Mouse (Mus musculus): ENCODE results near the gene Fut4. TPM values are rescaled to one million over a fixed set of nuclear protein-coding genes. Genes with fewer than 3 reads are reported as not detected.

Gene Fut4
- 0.63 and 1.4 TPM in 2 replicates for polyA plus RNA-seq (2011; ENCODE audit: insufficient read length, low read depth, missing spikeins)

DNA sequence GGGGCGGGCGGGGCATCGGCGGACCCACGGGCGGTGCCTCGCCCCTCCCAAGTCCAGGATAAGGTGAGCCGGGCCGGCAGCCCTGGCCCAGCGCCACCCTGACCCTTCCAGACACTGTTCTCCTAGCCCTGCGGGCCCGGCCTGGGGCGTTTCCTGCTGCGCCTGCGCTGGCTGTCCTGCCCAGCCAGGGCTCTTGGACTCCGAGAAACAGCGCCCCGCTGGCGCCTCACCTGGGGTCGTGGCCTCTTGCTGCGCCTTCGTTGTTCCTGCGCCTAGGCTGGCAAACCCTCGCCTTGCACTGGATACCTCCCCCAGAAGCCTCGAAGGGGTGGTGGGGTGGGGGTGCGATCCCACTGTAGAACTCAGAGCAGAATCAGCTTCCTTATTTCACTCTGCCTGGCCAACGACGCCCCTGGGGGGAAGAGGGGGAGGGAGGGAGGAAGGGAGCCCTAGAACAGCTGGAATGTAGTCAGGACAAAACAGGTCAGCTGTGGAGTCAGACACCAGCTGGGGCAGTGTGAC is at the start of gene Fut4:
Gene Fut4, minus strand, starts transcription at position 393 of the 522 bp plus-strand sequence.
- TF ChIP-seq POLR2A (IDR thresholded peaks at IDR 0.05; ENCODE audit: low read depth, low read length) (peak; percentile 31; the same call in 1 of the 2 replicates), CTCF (IDR thresholded peaks at IDR 0.05; ENCODE audit: borderline replicate concordance, insufficient read depth, low read length) (no peak)
- Histone ChIP-seq H3K4me3 (ENCODE audit: insufficient read depth, low read length) (peak within 1 kb of the TSS; percentile 13), H3K4me1 (ENCODE audit: control insufficient read depth, insufficient read depth, low read length) (no peaks in the 10 kb centered on the region; the same call in 1 of the 2 replicates), H3K27ac (ENCODE audit: insufficient read depth, low read length) (no peak within 1 kb of the TSS)

DNA sequence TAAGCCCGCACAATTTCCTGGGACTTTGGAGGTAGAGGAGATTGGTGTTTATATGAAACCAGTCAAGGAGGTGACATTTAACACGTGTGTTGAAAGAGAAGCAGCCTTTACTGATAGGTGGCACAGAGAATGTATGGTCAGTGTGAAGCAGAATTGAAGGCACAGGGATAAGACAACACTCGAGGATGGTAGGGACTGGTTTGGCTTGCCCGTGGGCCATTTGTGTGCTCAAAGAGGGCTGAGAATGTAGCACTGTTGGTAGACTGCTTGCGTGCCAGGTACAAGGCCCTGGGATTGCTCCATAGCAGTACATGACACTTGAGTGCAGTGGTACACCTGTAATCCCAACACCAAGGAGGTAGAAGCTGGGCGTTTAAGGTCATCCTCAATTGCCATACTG is 35.2 kb upstream of the Fut4 start:
- Histone ChIP-seq H3K4me1 (ENCODE audit: control insufficient read depth, insufficient read depth, low read length) (no peaks in the 10 kb centered on the region), H3K27ac (ENCODE audit: insufficient read depth, low read length) (no peak overlapping the region), H3K4me3 (ENCODE audit: insufficient read depth, low read length) (no peak overlapping the region)
- no peak for TF ChIP-seq CTCF (IDR thresholded peaks at IDR 0.05; ENCODE audit: borderline replicate concordance, insufficient read depth, low read length)
- no peak for TF ChIP-seq POLR2A (IDR thresholded peaks at IDR 0.05; ENCODE audit: low read depth, low read length)

- no peak for TF ChIP-seq CTCF (IDR thresholded peaks at IDR 0.05; ENCODE audit: borderline replicate concordance, insufficient read depth, low read length)
- peak; percentile 70 for TF ChIP-seq POLR2A (IDR thresholded peaks at IDR 0.05; ENCODE audit: low read depth, low read length)
- H3K4me3 ChIP-seq (ENCODE audit: insufficient read depth, low read length): peak within 1 kb of the TSS; percentile 93
- no peaks in the 10 kb centered on the region for H3K4me1 ChIP-seq (ENCODE audit: control insufficient read depth, insufficient read depth, low read length)
- peak within 1 kb of the TSS; percentile 86 for H3K27ac ChIP-seq (ENCODE audit: insufficient read depth, low read length)
Observed at GRCm38 (mm10) chr9:14784039-14785002, 32.1 kb upstream of the Fut4 start, which contains the start of the genes Mre11a and Ankrd49. Mre11a (plus strand) TSS chr9:14784654. Ankrd49 (minus strand) TSS chr9:14784856.

DNA sequence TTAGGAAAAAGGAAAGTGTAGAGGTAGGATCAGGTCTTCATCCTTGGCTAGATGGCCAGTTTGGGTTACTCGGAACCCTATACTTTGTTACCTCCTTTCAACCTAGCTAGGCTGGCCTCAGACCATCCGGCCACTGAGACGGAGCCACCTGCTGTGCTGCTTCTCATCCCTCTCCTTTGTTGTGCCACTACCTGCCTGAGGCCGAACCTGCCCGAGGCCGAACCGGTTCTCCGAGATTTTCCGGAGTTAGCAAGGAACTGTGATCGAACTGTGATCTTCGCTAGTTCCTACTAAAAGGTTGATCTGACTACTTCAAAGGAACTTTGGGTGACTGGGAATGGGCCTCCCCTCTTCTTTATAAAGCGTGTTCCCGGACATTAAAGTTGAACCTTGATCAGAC is 26.1 kb upstream of the Fut4 start:
- TF ChIP-seq POLR2A (IDR thresholded peaks at IDR 0.05; ENCODE audit: low read depth, low read length): no peak
- no peak for TF ChIP-seq CTCF (IDR thresholded peaks at IDR 0.05; ENCODE audit: borderline replicate concordance, insufficient read depth, low read length)
- Histone ChIP-seq H3K4me3 (ENCODE audit: insufficient read depth, low read length) (no peak overlapping the region), H3K4me1 (ENCODE audit: control insufficient read depth, insufficient read depth, low read length) (no peaks in the 10 kb centered on the region), H3K27ac (ENCODE audit: insufficient read depth, low read length) (no peak overlapping the region)

- Histone ChIP-seq H3K27ac (ENCODE audit: insufficient read depth, low read length) (no peak overlapping the region), H3K4me1 (ENCODE audit: control insufficient read depth, insufficient read depth, low read length) (no peaks in the 10 kb centered on the region), H3K4me3 (ENCODE audit: insufficient read depth, low read length) (no peak overlapping the region)
- TF ChIP-seq CTCF (IDR thresholded peaks at IDR 0.05; ENCODE audit: borderline replicate concordance, insufficient read depth, low read length) (no peak), POLR2A (IDR thresholded peaks at IDR 0.05; ENCODE audit: low read depth, low read length) (no peak)
Observed at GRCm38 (mm10) chr9:14773813-14774212, 21.6 kb upstream of the Fut4 start.

- Histone ChIP-seq H3K4me1 (ENCODE audit: control insufficient read depth, insufficient read depth, low read length) (no peaks in the 10 kb centered on the region), H3K4me3 (ENCODE audit: insufficient read depth, low read length) (no peak overlapping the region), H3K27ac (ENCODE audit: insufficient read depth, low read length) (no peak overlapping the region)
- TF ChIP-seq CTCF (IDR thresholded peaks at IDR 0.05; ENCODE audit: borderline replicate concordance, insufficient read depth, low read length): no peak
- no peak for TF ChIP-seq POLR2A (IDR thresholded peaks at IDR 0.05; ENCODE audit: low read depth, low read length)
Observed at GRCm38 (mm10) chr9:14772074-14772473, 19.9 kb upstream of the Fut4 start.

- H3K27ac ChIP-seq (ENCODE audit: insufficient read depth, low read length): no peak within 1 kb of the TSS
- no peak within 1 kb of the TSS for H3K4me3 ChIP-seq (ENCODE audit: insufficient read depth, low read length)
- no peaks in the 10 kb centered on the region for H3K4me1 ChIP-seq (ENCODE audit: control insufficient read depth, insufficient read depth, low read length)
- TF ChIP-seq POLR2A (IDR thresholded peaks at IDR 0.05; ENCODE audit: low read depth, low read length): no peak
- no peak for TF ChIP-seq CTCF (IDR thresholded peaks at IDR 0.05; ENCODE audit: borderline replicate concordance, insufficient read depth, low read length)
Observed at GRCm38 (mm10) chr9:14770803-14771471, 18.7 kb upstream of the Fut4 start, which contains the start of gene 1700012B09Rik. 1700012B09Rik (minus strand) TSS chr9:14771030.

DNA sequence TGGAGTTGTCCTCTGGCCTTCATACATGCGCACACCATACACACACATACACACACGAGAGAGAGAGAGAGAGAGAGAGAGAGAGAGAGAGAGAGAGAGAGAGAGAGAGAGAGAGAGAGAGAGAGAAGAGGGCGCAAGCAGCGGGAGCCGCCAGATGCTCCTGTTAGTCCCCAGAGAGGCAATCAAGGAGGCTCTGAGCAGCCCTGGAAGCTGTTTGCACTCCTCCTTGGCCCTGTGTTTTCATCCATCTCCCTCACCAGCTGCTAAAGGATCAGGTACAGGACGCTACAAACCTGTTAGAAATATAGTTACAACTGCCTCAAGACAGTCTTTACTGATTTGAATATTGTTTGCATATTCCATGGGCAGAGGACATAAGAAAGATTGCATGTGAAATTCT is 17.6 kb upstream of the Fut4 start:
- Histone ChIP-seq H3K4me1 (ENCODE audit: control insufficient read depth, insufficient read depth, low read length) (no peaks in the 10 kb centered on the region), H3K27ac (ENCODE audit: insufficient read depth, low read length) (no peak overlapping the region), H3K4me3 (ENCODE audit: insufficient read depth, low read length) (no peak overlapping the region)
- no peak for TF ChIP-seq POLR2A (IDR thresholded peaks at IDR 0.05; ENCODE audit: low read depth, low read length)
- no peak for TF ChIP-seq CTCF (IDR thresholded peaks at IDR 0.05; ENCODE audit: borderline replicate concordance, insufficient read depth, low read length)

GRCm38 (mm10) chr9:14764765-14765164 is 12.6 kb upstream of the Fut4 start:
- Histone ChIP-seq H3K4me3 (ENCODE audit: insufficient read depth, low read length) (no peak overlapping the region), H3K27ac (ENCODE audit: insufficient read depth, low read length) (no peak overlapping the region), H3K4me1 (ENCODE audit: control insufficient read depth, insufficient read depth, low read length) (peaks cover 4% of the 10 kb centered on the region)
- TF ChIP-seq CTCF (IDR thresholded peaks at IDR 0.05; ENCODE audit: borderline replicate concordance, insufficient read depth, low read length) (no peak), POLR2A (IDR thresholded peaks at IDR 0.05; ENCODE audit: low read depth, low read length) (no peak)

Measured in embryonic fibroblast, embryonic 13.5 days (primary cell).